Mouse (Mus musculus) liver, embryonic 16.5 days (tissue): Measurements from ENCODE around the gene Acer1. TPM values are rescaled to one million over a fixed set of nuclear protein-coding genes. Genes with fewer than 3 reads are reported as not detected.

ENCODE experiments used
- ATAC-seq: fragments of 200-750 bp; cut with Nextera tagmentation; 2 replicates; pipeline ENCODE4 v1.8.0; 2017; ENCODE audit warnings: low read depth, mild to moderate bottlenecking, moderate number of reproducible peaks, moderate library complexity
- H3K27ac ChIP-seq: fragments of 300-500 bp; sonication (generic); 2 replicates; pipeline ENCODE4 v1.5.1; 2014; ENCODE audit warnings: mild to moderate bottlenecking, low read length
- H3K27me3 ChIP-seq: fragments of 300-500 bp; sonication (generic); 2 replicates; pipeline ENCODE4 v1.6.1; 2014; ENCODE audit warnings: low read depth, low read length, mixed read lengths; ENCODE audit not compliant: control insufficient read depth, insufficient read depth
- H3K36me3 ChIP-seq: fragments of 300-500 bp; sonication (generic); 2 replicates; pipeline ENCODE4 v1.6.1; 2014; ENCODE audit warnings: mild to moderate bottlenecking; ENCODE audit not compliant: control insufficient read depth, insufficient read depth
- H3K4me1 ChIP-seq: fragments of 300-500 bp; sonication (generic); 2 replicates; pipeline ENCODE4 v1.6.1; 2014; ENCODE audit warnings: low read depth, low read length, mixed read lengths; ENCODE audit not compliant: control insufficient read depth
- H3K4me2 ChIP-seq: fragments of 300-500 bp; sonication (generic); 2 replicates; pipeline ENCODE4 v1.6.1; 2014; ENCODE audit warnings: low read depth, low read length, mixed read lengths
- H3K4me3 ChIP-seq: fragments of 300-500 bp; sonication (generic); 2 replicates; pipeline ENCODE4 v1.5.1; 2014; ENCODE audit warnings: low read depth, mild to moderate bottlenecking, low read length
- H3K9ac ChIP-seq: fragments of 300-500 bp; sonication (generic); 2 replicates; pipeline ENCODE4 v1.6.1; 2014; ENCODE audit warnings: low read depth, low read length
- H3K9me3 ChIP-seq: fragments of 300-500 bp; sonication (generic); replicated peaks from 2 replicates; pipeline ENCODE4 v1.6.1; 2016; ENCODE audit warnings: low read length; ENCODE audit not compliant: control insufficient read depth
- WGBS: fragments of 180-500 bp; shearing (Covaris S2); extraction: QIAGEN DNeasy Blood & Tissue Kit; methylation state at CpG from one replicate; pipeline ENCODE4 v1.1.7; 2014; ENCODE audit not compliant: insufficient replicate concordance; 5-methylcytosine and 5-hydroxymethylcytosine counted together
- polyA plus RNA-seq: library from polyadenylated mRNA; unstranded; fragments of >200 nt; fragmentation: Nextera tagmentation; extraction: Ambion mirVana; gene quantifications from 2 replicates; pipeline ENCODE4 v1.2.1, GENCODE M21; 2015

The Acer1 gene
- polyA plus RNA-seq, 1 experiment from 2014 or later, result not detected

DNA sequence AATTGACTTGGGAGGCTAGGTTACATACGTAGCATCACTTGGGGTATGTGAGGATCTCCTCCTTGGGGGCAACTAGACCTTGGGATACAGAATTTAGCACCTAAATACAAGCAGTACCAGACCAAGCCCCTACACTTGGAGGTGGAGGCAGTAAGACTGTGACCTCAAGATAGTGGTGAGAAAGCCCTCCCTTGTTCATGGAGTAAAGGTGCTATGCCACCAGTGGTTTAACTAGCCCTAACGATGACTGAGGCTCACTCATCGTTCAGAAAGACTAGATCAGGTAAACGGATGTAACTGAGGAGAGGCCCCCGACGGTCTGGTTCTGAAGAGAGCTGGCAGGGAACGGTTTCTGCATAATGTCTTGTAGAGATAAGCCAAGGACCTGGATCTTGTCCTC lies 45.2 kb downstream of the Acer1 start:
- Histone ChIP-seq H3K9me3 (no peaks in the 10 kb centered on the region), H3K4me2 (no peak overlapping the region), H3K27ac (no peak overlapping the region), H3K4me1 (peaks cover 20% of the 10 kb centered on the region), H3K27me3 (no peaks in the 10 kb centered on the region), H3K36me3 (no peaks in the 10 kb centered on the region), H3K9ac (no peak overlapping the region), H3K4me3 (no peak overlapping the region)
- WGBS, result 66% methylated on average over 7 of the region's 7 CpGs
- ATAC-seq, result no peak

DNA sequence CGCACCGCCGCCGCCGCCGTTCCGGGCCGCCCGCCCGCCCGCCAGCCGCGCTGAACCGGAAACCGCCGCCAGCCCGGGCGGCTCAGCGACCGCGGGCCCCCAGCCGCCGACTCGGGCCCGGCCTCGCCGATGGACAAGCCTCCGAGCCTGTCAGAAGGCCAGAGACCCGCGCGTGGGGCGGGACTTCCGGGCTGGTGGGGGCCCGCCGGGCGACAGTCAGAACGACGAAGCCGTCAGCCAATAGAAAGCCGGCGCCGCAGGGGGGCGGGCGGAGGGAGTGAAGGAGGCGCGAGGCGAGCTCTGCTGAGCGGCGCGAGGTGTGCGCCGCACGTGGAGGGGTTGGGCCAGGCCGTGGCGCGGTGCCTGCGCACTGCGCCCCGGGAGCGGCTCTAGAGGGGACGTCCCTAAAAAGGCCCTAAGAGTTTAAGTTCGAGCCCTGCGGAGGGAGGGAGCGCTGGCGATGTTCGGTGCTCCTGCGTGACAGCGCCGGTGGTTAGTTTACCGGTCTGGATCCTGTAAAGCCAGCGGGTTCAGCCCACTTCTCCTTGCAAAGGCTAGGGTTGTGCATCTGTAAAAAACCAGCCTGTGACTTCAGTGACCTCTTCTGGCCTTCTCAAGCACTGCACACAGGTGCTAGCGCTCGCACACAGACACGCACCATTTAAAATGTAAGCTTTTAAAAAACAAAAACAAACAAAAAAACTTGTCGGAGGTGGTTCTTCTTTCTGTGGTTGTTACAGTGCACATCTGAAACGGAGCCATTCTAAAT lies 46.4 kb downstream of the Acer1 start, which contains the start of gene Mllt1:
Mllt1 (minus strand) TSS at position 53 of the 769 bp plus-strand sequence.
- 4% methylated on average over 71 of the region's 76 CpGs for WGBS
- peak; percentile 98 for ATAC-seq
- no peaks in the 10 kb centered on the region for H3K9me3 ChIP-seq
- H3K9ac ChIP-seq, result peak within 1 kb of the TSS; percentile 81
- peak within 1 kb of the TSS; percentile 94 for H3K4me2 ChIP-seq
- H3K27me3 ChIP-seq, result no peaks in the 10 kb centered on the region
- H3K27ac ChIP-seq, result peak within 1 kb of the TSS; percentile 66
- H3K36me3 ChIP-seq, result no peaks in the 10 kb centered on the region
- peaks cover 20% of the 10 kb centered on the region for H3K4me1 ChIP-seq
- peak within 1 kb of the TSS; percentile 83 for H3K4me3 ChIP-seq

DNA sequence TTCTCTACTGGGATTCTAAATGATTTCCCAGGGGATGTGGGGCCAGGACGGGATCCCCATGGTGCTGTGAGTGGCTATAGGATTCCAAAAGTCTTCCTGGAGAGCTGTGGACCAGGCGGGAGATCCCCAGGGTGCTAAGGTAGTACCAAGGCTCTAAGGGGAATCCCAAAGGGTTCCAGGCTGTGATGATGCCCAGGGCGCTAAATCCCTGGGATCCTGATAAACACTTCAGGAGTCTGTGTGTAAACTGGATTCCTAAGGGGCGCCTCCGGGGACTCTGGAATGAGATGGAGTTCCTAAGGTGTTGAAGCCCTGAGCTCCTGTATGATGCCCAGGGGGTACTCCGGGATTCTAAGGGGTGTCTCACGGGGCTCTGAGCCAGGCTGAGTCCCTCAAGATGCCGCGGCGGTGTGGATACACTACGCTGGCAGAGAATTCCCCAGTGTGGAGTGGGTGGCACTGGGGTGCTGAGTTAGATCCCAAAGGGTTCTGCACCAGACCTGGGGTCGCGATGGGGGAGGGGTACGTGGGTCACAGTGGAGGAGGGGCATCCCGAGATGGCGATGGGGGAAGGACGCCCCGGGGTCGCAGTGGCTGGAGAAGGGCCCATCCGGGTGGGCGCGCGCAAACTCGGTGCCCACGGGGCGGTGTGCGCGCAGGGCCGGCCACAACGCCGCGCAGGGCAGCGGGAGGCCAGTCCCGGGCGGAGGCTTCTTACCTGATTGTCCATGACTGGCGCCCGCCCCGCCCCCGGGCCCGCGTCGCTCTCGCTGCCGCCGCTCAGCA lies 47.2 kb downstream of the Acer1 start:
- Histone ChIP-seq H3K36me3 (no peaks in the 10 kb centered on the region), H3K9me3 (no peaks in the 10 kb centered on the region), H3K27ac (peak overlapping the region; percentile 66), H3K4me3 (peak overlapping the region; percentile 83), H3K4me2 (peak overlapping the region; percentile 94), H3K4me1 (peaks cover 27% of the 10 kb centered on the region), H3K27me3 (no peaks in the 10 kb centered on the region), H3K9ac (peak overlapping the region; percentile 81)
- ATAC-seq, result peak; percentile 52
- WGBS, result 3% methylated on average over 45 of the region's 45 CpGs

DNA sequence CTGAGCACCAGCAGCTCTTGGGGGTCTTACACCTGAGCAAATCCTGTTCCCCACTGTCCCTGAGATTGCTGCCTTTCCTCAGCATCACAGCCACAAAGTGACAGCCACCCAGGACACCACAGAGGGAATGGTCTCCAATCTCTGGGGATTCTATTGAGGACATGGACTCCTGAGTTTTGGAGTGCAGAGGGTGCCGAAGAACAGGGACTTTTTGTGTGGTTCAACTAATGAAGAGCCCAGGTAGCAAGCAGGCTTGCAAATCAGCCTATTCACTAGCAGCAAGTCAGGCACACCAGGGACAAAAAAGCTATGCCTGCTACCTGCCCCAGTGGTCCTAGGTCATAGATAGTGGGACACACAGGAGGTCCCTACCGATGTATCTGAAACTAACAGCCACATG lies 48.5 kb downstream of the Acer1 start:
- H3K4me2 ChIP-seq, result no peak overlapping the region
- 84% methylated on average over 2 of the region's 2 CpGs for WGBS

DNA sequence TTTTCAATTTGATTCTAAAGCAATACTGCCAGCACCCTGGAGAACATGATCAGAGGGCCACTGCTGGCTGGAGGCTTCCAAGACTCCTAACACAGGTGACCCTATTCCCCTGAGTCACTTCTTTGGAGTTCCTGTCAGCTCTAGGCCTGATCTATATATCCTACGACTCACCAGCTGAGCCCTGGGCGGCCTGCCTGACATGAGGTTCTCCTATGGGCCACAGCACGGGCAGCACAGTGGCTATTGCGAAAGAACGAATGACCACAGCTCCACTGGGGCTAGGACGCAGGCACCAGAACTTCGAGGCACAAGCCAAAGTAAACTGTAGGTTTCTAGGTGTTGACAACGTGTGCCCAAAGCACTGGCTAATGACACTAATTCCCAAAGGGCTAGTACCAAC lies 51.9 kb downstream of the Acer1 start:
- peak; percentile 82 for ATAC-seq

More for the DNA sequence above, 48.5 kb downstream of the Acer1 start:
- Histone ChIP-seq H3K9ac (no peak overlapping the region), H3K27me3 (no peaks in the 10 kb centered on the region), H3K36me3 (no peaks in the 10 kb centered on the region), H3K9me3 (no peaks in the 10 kb centered on the region), H3K27ac (no peak overlapping the region), H3K4me3 (no peak overlapping the region), H3K4me1 (peaks cover 31% of the 10 kb centered on the region)
- no peak for ATAC-seq

DNA sequence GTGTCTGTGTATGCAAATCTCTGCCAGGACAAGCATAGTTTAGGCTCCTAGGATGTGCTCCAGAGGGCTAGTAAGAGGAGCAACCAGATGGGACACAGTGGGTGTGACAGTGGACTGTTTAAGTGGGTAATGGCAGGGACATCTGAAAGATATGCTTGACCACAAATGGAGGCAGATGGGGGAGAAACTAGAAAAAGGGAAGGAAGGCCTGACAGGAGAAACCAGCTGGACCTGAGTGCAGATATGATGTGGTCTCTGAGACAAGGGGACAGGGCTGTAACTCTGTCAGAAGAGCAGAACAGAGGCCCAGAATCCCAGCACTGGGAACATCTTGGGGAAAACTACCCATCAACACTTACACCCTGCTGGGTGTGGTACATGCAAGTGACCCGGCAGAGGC lies 52.4 kb downstream of the Acer1 start:
- Histone ChIP-seq H3K27me3 (no peaks in the 10 kb centered on the region), H3K9me3 (no peaks in the 10 kb centered on the region), H3K9ac (no peak overlapping the region), H3K36me3 (no peaks in the 10 kb centered on the region), H3K27ac (no peak overlapping the region), H3K4me3 (no peak overlapping the region), H3K4me1 (peaks cover 21% of the 10 kb centered on the region), H3K4me2 (no peak overlapping the region)
- ATAC-seq, result no peak
- 57% methylated on average over 1 of the region's 1 CpGs for WGBS

More for the DNA sequence above, 51.9 kb downstream of the Acer1 start:
- H3K36me3 ChIP-seq, result no peaks in the 10 kb centered on the region
- H3K4me1 ChIP-seq, result peaks cover 24% of the 10 kb centered on the region
- no peak overlapping the region for H3K4me2 ChIP-seq
- H3K4me3 ChIP-seq, result no peak overlapping the region
- no peak overlapping the region for H3K9ac ChIP-seq
- H3K9me3 ChIP-seq, result no peaks in the 10 kb centered on the region
- no peak overlapping the region for H3K27ac ChIP-seq
- H3K27me3 ChIP-seq, result no peaks in the 10 kb centered on the region
- WGBS, result 39% methylated on average over 8 of the region's 8 CpGs

DNA sequence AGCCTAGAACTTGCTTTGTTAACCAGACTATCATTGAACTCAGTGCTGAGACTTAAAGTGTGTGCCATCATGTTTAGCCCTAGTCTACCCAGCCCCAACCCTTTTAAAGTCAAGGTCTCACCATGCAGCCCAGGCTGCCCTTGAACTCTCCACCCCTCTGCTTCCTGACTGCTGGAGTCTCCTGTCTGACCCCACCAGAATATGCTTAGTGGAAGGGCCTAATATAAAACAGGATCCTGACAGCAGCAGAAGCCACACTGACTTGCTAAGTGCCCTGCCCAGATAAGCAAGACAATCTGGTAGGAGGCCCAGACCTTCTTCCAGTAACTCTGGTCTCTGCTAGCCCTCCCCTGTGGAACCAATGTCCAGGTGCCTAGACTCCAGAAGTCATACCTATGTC lies 52.8 kb downstream of the Acer1 start:
- peaks cover 16% of the 10 kb centered on the region for H3K4me1 ChIP-seq
- no peak overlapping the region for H3K27ac ChIP-seq
- H3K27me3 ChIP-seq, result no peaks in the 10 kb centered on the region
- no peak for ATAC-seq
- H3K9me3 ChIP-seq, result no peaks in the 10 kb centered on the region
- no peak overlapping the region for H3K9ac ChIP-seq
- H3K4me2 ChIP-seq, result no peak overlapping the region
- no peak overlapping the region for H3K4me3 ChIP-seq
- H3K36me3 ChIP-seq, result no peaks in the 10 kb centered on the region

DNA sequence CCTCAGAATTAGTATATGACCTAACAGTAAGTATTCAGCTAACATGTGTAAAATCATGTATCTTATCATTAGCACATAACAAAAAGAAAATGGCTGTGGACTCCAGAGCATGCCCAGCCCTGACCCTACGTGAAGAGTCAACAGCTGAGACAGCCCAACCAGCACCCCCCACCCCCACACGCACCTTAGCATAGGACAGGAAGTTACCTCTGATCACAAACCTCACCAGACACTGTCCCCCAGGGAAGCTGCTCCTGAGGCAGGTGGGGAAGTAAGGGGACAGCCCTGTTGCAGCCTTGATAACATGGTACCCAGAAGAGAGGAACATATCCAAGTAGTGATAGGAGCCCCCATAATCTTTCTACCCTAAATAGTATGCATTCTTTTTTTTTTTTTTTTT lies 55.9 kb downstream of the Acer1 start:
- Histone ChIP-seq H3K27me3 (no peaks in the 10 kb centered on the region), H3K27ac (no peak overlapping the region), H3K4me3 (no peak overlapping the region), H3K9ac (no peak overlapping the region), H3K4me2 (no peak overlapping the region), H3K9me3 (no peaks in the 10 kb centered on the region), H3K36me3 (peaks cover 4% of the 10 kb centered on the region; the same call in 1 of the 2 replicates), H3K4me1 (peaks cover 11% of the 10 kb centered on the region)
- WGBS, result 68% methylated on average over 2 of the region's 2 CpGs
- no peak for ATAC-seq

DNA sequence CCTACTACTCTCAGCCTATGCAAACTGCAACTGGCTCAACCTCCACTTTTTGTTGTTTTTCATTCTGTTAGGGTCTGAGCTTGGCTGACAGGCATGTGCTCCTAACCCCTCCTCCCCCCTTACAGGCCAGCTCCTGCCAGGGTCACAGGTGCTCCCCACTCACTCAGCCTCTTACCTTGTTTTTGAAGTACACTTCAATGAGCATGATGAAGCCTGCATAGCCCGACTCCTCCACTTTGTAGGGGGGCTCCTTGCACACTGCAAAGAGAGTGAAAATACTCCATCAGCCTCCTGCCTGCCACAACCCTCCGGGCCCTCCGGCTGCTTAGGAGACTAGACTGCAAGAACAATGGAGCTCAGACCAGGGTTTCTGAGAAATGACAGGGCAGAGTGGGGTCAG lies 62.2 kb downstream of the Acer1 start:
- Histone ChIP-seq H3K9ac (no peak overlapping the region), H3K4me3 (no peak overlapping the region), H3K27ac (no peak overlapping the region), H3K36me3 (peaks cover 9% of the 10 kb centered on the region), H3K4me2 (no peak overlapping the region), H3K9me3 (no peaks in the 10 kb centered on the region), H3K27me3 (no peaks in the 10 kb centered on the region), H3K4me1 (no peaks in the 10 kb centered on the region)
- no peak for ATAC-seq
- 79% methylated on average over 3 of the region's 3 CpGs for WGBS
